In genomic region chr16:96161336-96161735, GRCm38 (mm10) we compare ENCODE assay signal across 24 mouse cellular contexts. TPM values are rescaled to one million over a fixed set of nuclear protein-coding genes. Genes with fewer than 3 reads are reported as not detected.
A peak's percentile ranks its signal among the peaks of the same experiment; 100 is the strongest.
DNase-seq lines count a peak whose midpoint lies in the region; ATAC-seq and TF ChIP-seq lines count a peak whose summit lies in the region.
"Had no signal": no experiment of that assay in that cellular context is flagged by ENCODE, and none has a peak within 500 bp of the region (broad histone marks: within the 10 kb centered on the region; RNA-seq: fewer than 3 reads in every experiment).

No protein-coding gene starts in this region.

- H3K27ac ChIP-seq in hindbrain, postnatal 0 days, result 0 out of 2 replicates have a peak overlapping the region, but pooled peaks have one; percentile 5
- H3K27ac ChIP-seq in hindbrain, embryonic 14.5 days, result no peak overlapping the region
- H3K27ac ChIP-seq in forebrain, embryonic 11.5 days (ENCODE audit: low read depth, low read length), result no peak overlapping the region
- H3K27ac ChIP-seq: embryonic facial prominence, embryonic 15.5 days; forebrain, embryonic 10.5 days; forebrain, embryonic 15.5 days; heart, adult 2 months; hindbrain, embryonic 13.5 days had no signal

- H3K9ac ChIP-seq in hindbrain, postnatal 0 days (replicated peaks; ENCODE audit: low read length), result no peak overlapping the region
- H3K9ac ChIP-seq in hindbrain, embryonic 14.5 days, result no peak overlapping the region
- H3K9ac ChIP-seq in forebrain, embryonic 11.5 days (ENCODE audit: low read length), result no peak overlapping the region
- H3K9ac ChIP-seq: embryonic facial prominence, embryonic 15.5 days; forebrain, embryonic 15.5 days; hindbrain, embryonic 13.5 days had no signal

- 73% methylated on average over 4 of the region's 4 CpGs for WGBS in hindbrain, postnatal 0 days
- WGBS in hindbrain, embryonic 14.5 days, result 91% methylated on average over 4 of the region's 4 CpGs
- WGBS in forebrain, embryonic 11.5 days, result 87% methylated on average over 4 of the region's 4 CpGs

- no peak for ATAC-seq in hindbrain, postnatal 0 days
- no peak for ATAC-seq in hindbrain, embryonic 14.5 days (ENCODE audit: low FRiP score)
- no peak for ATAC-seq in forebrain, embryonic 11.5 days (replicated peaks; ENCODE audit: low FRiP score)
- ATAC-seq: CD4-positive, CD25-positive, alpha-beta regulatory T cell, adult 4 months; forebrain, embryonic 15.5 days; intestine, embryonic 16.5 days had no signal

- DNase-seq in cerebellum, adult 11 months, result peak; percentile 40
- no peak for DNase-seq in cerebellum, postnatal 4 days (ENCODE audit: low spot score in 2 of 2)
- DNase-seq in hindbrain, postnatal 0 days (ENCODE audit: low spot score), result no peak
- no peak for DNase-seq in hindbrain, embryonic 14.5 days (ENCODE audit: low spot score)
- DNase-seq in cerebellum, adult 8-10 months, result peak; percentile 46
- peak; percentile 52 to 54 for DNase-seq in cerebellum, postnatal 25 days
- no peak for DNase-seq in forebrain, embryonic 11.5 days (ENCODE audit: low spot score)
- no peak for DNase-seq in adrenal gland, postnatal 36 days
- DNase-seq: adrenal gland, adult 8-10 months; B cell, adult 2 months; embryo, embryonic 11 days; gastrocnemius, postnatal 14 days; heart, adult 2 months; heart, postnatal 10 days; kidney, adult 2 months had no signal

- H3K4me3 ChIP-seq in hindbrain, postnatal 0 days (ENCODE audit: low read length), result no peak overlapping the region
- no peak overlapping the region for H3K4me3 ChIP-seq in hindbrain, embryonic 14.5 days (replicated peaks; ENCODE audit: low read length)
- no peak overlapping the region for H3K4me3 ChIP-seq in forebrain, embryonic 11.5 days (ENCODE audit: low read depth, low read length)
- H3K4me3 ChIP-seq: embryonic facial prominence, embryonic 15.5 days; erythroblast, embryonic 14.5 days; forebrain, embryonic 10.5 days; forebrain, embryonic 15.5 days; heart, adult 2 months; hindbrain, embryonic 13.5 days had no signal

- no peaks in the 10 kb centered on the region; the same call in 1 of the 2 replicates for H3K36me3 ChIP-seq in hindbrain, postnatal 0 days (ENCODE audit: insufficient read depth, low read length)
- H3K36me3 ChIP-seq in hindbrain, embryonic 14.5 days (replicated peaks; ENCODE audit: control insufficient read depth, insufficient read depth), result peaks cover under 1% of the 10 kb centered on the region; the same call in 1 of the 2 replicates
- no peaks in the 10 kb centered on the region for H3K36me3 ChIP-seq in forebrain, embryonic 11.5 days (ENCODE audit: control insufficient read depth, insufficient read depth, low read length)
- H3K36me3 ChIP-seq: embryonic facial prominence, embryonic 15.5 days; forebrain, embryonic 15.5 days had no signal

- no peaks in the 10 kb centered on the region for H3K4me1 ChIP-seq in hindbrain, postnatal 0 days (ENCODE audit: insufficient read depth, low read length)
- H3K4me1 ChIP-seq in hindbrain, embryonic 14.5 days (replicated peaks; ENCODE audit: control insufficient read depth, insufficient read depth, low read length), result peaks cover 12% of the 10 kb centered on the region
- peaks cover 7% of the 10 kb centered on the region; the same call in 1 of the 2 replicates for H3K4me1 ChIP-seq in forebrain, embryonic 11.5 days (replicated peaks; ENCODE audit: control insufficient read depth, insufficient read depth, low read length)

- no peak overlapping the region for H3K4me2 ChIP-seq in hindbrain, postnatal 0 days (ENCODE audit: low read depth, low read length)
- H3K4me2 ChIP-seq in hindbrain, embryonic 14.5 days (replicated peaks), result no peak overlapping the region
- H3K4me2 ChIP-seq in forebrain, embryonic 11.5 days (ENCODE audit: low read depth, low read length, severe bottlenecking), result no peak overlapping the region
- H3K4me2 ChIP-seq: embryonic facial prominence, embryonic 15.5 days; forebrain, embryonic 15.5 days; hindbrain, embryonic 13.5 days had no signal

- TF ChIP-seq CTCF in hindbrain, postnatal 0 days (IDR thresholded peaks at IDR 0.05; ENCODE audit: low read depth), result no peak

- no peaks in the 10 kb centered on the region for H3K9me3 ChIP-seq in hindbrain, postnatal 0 days (ENCODE audit: low read length)
- no peaks in the 10 kb centered on the region for H3K9me3 ChIP-seq in hindbrain, embryonic 14.5 days (ENCODE audit: control insufficient read depth, low read length)
- H3K9me3 ChIP-seq in forebrain, embryonic 11.5 days (ENCODE audit: control insufficient read depth, low read length), result no peaks in the 10 kb centered on the region
- H3K9me3 ChIP-seq: embryonic facial prominence, embryonic 15.5 days; forebrain, embryonic 10.5 days; forebrain, embryonic 15.5 days; hindbrain, embryonic 13.5 days had no signal

- no peaks in the 10 kb centered on the region for H3K27me3 ChIP-seq in hindbrain, postnatal 0 days (ENCODE audit: insufficient read depth, low read length)
- H3K27me3 ChIP-seq in hindbrain, embryonic 14.5 days (ENCODE audit: control insufficient read depth, insufficient read depth, low read length), result no peaks in the 10 kb centered on the region
- H3K27me3 ChIP-seq in forebrain, embryonic 11.5 days (ENCODE audit: control insufficient read depth, insufficient read depth, low read length), result no peaks in the 10 kb centered on the region
- H3K27me3 ChIP-seq: embryonic facial prominence, embryonic 15.5 days; forebrain, embryonic 15.5 days; hindbrain, embryonic 13.5 days had no signal

RNA-seq across cellular contexts. Expression of gene Wrb, which starts 16.1 kb away (rescaled TPM):
- 151 and 154 TPM in 2 replicates for total RNA-seq in hindbrain, postnatal 0 days (2014; rRNA removed)
- 190 and 196 TPM in 2 replicates for polyA plus RNA-seq in hindbrain, postnatal 0 days (2015; fragmentation: Nextera tagmentation; extraction: Ambion mirVana)
- 214 and 242 TPM in 2 replicates for polyA plus RNA-seq in hindbrain, embryonic 14.5 days (2014; fragmentation: Nextera tagmentation; extraction: Ambion mirVana)
- 122 and 123 TPM in 2 replicates for polyA plus RNA-seq in forebrain, embryonic 11.5 days (2014; fragmentation: Nextera tagmentation; extraction: Ambion mirVana)
- 10 to 100 TPM; 29.2 to 39.2 TPM for total RNA-seq in adrenal gland, postnatal 36 days (2021)

RNA-seq across cellular contexts. Expression of gene Lca5l, which starts 30.7 kb away (rescaled TPM):
- total RNA-seq in hindbrain, postnatal 0 days (2014; rRNA removed), result 2.0 and 3.2 TPM in 2 replicates
- 1.9 and 2.3 TPM in 2 replicates for polyA plus RNA-seq in hindbrain, postnatal 0 days (2015; fragmentation: Nextera tagmentation; extraction: Ambion mirVana)
- 1.3 and 2.1 TPM in 2 replicates for polyA plus RNA-seq in hindbrain, embryonic 14.5 days (2014; fragmentation: Nextera tagmentation; extraction: Ambion mirVana)
- polyA plus RNA-seq in forebrain, embryonic 11.5 days (2014; fragmentation: Nextera tagmentation; extraction: Ambion mirVana), result 1.2 TPM in 2 replicates
- total RNA-seq in adrenal gland, postnatal 36 days (2021), result 1 to 10 TPM; 1.3 to 1.5 TPM
- polyA plus RNA-seq: CD4-positive, CD25-positive, alpha-beta regulatory T cell, adult 4 months; erythroblast, embryonic 14.5 days; G1E had no signal

RNA-seq across cellular contexts. Expression of gene Hmgn1, which starts 33.8 kb away (rescaled TPM):
- 85.9 and 103 TPM in 2 replicates for total RNA-seq in hindbrain, postnatal 0 days (2014; rRNA removed)
- polyA plus RNA-seq in hindbrain, postnatal 0 days (2015; fragmentation: Nextera tagmentation; extraction: Ambion mirVana), result 207 and 258 TPM in 2 replicates
- polyA plus RNA-seq in hindbrain, embryonic 14.5 days (2014; fragmentation: Nextera tagmentation; extraction: Ambion mirVana), result 292 and 300 TPM in 2 replicates
- polyA plus RNA-seq in forebrain, embryonic 11.5 days (2014; fragmentation: Nextera tagmentation; extraction: Ambion mirVana), result 882 and 935 TPM in 2 replicates
- total RNA-seq in adrenal gland, postnatal 36 days (2021), result 100 to 1,000 TPM; 231 to 239 TPM

RNA-seq across cellular contexts. Expression of gene Sh3bgr, which starts 38.9 kb away (rescaled TPM):
- 0.26 and 16.4 TPM in 2 replicates for total RNA-seq in hindbrain, postnatal 0 days (2014; rRNA removed)
- polyA plus RNA-seq in hindbrain, postnatal 0 days (2015; fragmentation: Nextera tagmentation; extraction: Ambion mirVana), result 5.9 and 7.4 TPM in 2 replicates
- polyA plus RNA-seq in hindbrain, embryonic 14.5 days (2014; fragmentation: Nextera tagmentation; extraction: Ambion mirVana), result 1.3 and 2.6 TPM in 2 replicates
- polyA plus RNA-seq in forebrain, embryonic 11.5 days (2014; fragmentation: Nextera tagmentation; extraction: Ambion mirVana), result 0.76 and 1.3 TPM in 2 replicates
- total RNA-seq in adrenal gland, postnatal 36 days (2021), result 10 to 100 TPM; 32.6 to 34.1 TPM
- total RNA-seq: G1E; hematopoietic stem cell, adult 5-6 weeks had no signal
- polyA plus RNA-seq: CD4-positive, CD25-positive, alpha-beta regulatory T cell, adult 4 months; erythroblast, embryonic 14.5 days; G1E had no signal

Comparison
In these comparisons a context has a peak if more than half of its experiments do, and no peak if none do; other contexts are left out.
1. DNase-seq: peak in cerebellum, adult 11 months (single experiment), cerebellum, adult 8-10 months (single experiment) and cerebellum, postnatal 25 days (2 of 2); none in cerebellum, postnatal 4 days (0 of 2), hindbrain, postnatal 0 days (single experiment), hindbrain, embryonic 14.5 days (single experiment), forebrain, embryonic 11.5 days (single experiment) and adrenal gland, postnatal 36 days (0 of 2).